In genomic region chr12:103388505-103389347, GRCm38 (mm10) we compare ENCODE assay signal across 8 mouse cellular contexts. TPM values are rescaled to one million over a fixed set of nuclear protein-coding genes. Genes with fewer than 3 reads are reported as not detected.
DNase-seq lines count a peak whose midpoint lies in the region; ATAC-seq and TF ChIP-seq lines count a peak whose summit lies in the region.

Gene Otub2 (plus strand): TSS chr12:103388682.

- TF ChIP-seq CTCF in E14TG2a.4 (conservative IDR thresholded peaks at IDR 0.05; ENCODE audit: low read length): no peak
- TF ChIP-seq CTCF in liver, postnatal 0 days (IDR thresholded peaks at IDR 0.05; ENCODE audit: low read depth): peak; percentile 13; the same call in 1 of the 2 replicates

- TF ChIP-seq EP300 in liver, postnatal 0 days (IDR thresholded peaks at IDR 0.05; ENCODE audit: low read depth): no peak

- peaks cover 9% of the 10 kb centered on the region for H3K4me1 ChIP-seq in E14TG2a.4 (replicated peaks; ENCODE audit: low read depth, low read length)
- peaks cover 14% of the 10 kb centered on the region for H3K4me1 ChIP-seq in forebrain, embryonic 13.5 days
- peaks cover 36% of the 10 kb centered on the region for H3K4me1 ChIP-seq in liver, postnatal 0 days (ENCODE audit: insufficient read depth)
- H3K4me1 ChIP-seq in neural tube, embryonic 14.5 days (ENCODE audit: control insufficient read depth, insufficient read depth, low read length): peaks cover 5% of the 10 kb centered on the region; the same call in 1 of the 2 replicates

- peak; percentile 94 for DNase-seq in c-Kit-positive CD71-positive TER-119-positive erythroid progenitor cells, embryonic 14.5 days (ENCODE audit: low spot score)
- peak; percentile 99 for DNase-seq in heart, postnatal 10 days
- peak; percentile 85 for DNase-seq in large intestine, adult 2 months (ENCODE audit: low read depth, low spot score)
- DNase-seq in liver, postnatal 0 days: peak; percentile 95
- peak; percentile 96 for DNase-seq in testis, postnatal 10 days (ENCODE audit: low spot score)

- H3K4me3 ChIP-seq in E14TG2a.4 (replicated peaks; ENCODE audit: low read length): peak within 1 kb of the TSS; percentile 89
- peak within 1 kb of the TSS; percentile 77 for H3K4me3 ChIP-seq in forebrain, embryonic 13.5 days
- peak within 1 kb of the TSS; percentile 96 for H3K4me3 ChIP-seq in liver, postnatal 0 days (ENCODE audit: low read depth, low read length)
- peak within 1 kb of the TSS; percentile 66 for H3K4me3 ChIP-seq in neural tube, embryonic 14.5 days (ENCODE audit: low read depth, low read length)

- H3K4me2 ChIP-seq in forebrain, embryonic 13.5 days: peak within 1 kb of the TSS; percentile 87
- H3K4me2 ChIP-seq in liver, postnatal 0 days (ENCODE audit: low read depth, low read length): peak within 1 kb of the TSS; percentile 96
- peak within 1 kb of the TSS; percentile 78 for H3K4me2 ChIP-seq in neural tube, embryonic 14.5 days (ENCODE audit: low read depth, low read length)

- H3K9ac ChIP-seq in forebrain, embryonic 13.5 days: peak within 1 kb of the TSS; percentile 94
- peak within 1 kb of the TSS; percentile 94 for H3K9ac ChIP-seq in liver, postnatal 0 days (replicated peaks)
- peak within 1 kb of the TSS; percentile 84 for H3K9ac ChIP-seq in neural tube, embryonic 14.5 days (replicated peaks; ENCODE audit: low read depth, low read length)

- peaks cover 10% of the 10 kb centered on the region for H3K27me3 ChIP-seq in E14TG2a.4 (ENCODE audit: insufficient read depth, low read length)
- H3K27me3 ChIP-seq in forebrain, embryonic 13.5 days: no peaks in the 10 kb centered on the region
- H3K27me3 ChIP-seq in liver, postnatal 0 days (ENCODE audit: insufficient read depth, low read length): no peaks in the 10 kb centered on the region
- H3K27me3 ChIP-seq in neural tube, embryonic 14.5 days (ENCODE audit: control insufficient read depth, insufficient read depth, low read length): no peaks in the 10 kb centered on the region

- ATAC-seq in forebrain, embryonic 13.5 days: peak; percentile 100
- ATAC-seq in liver, postnatal 0 days: peak; percentile 94
- ATAC-seq in neural tube, embryonic 14.5 days (ENCODE audit: low read depth): peak; percentile 99

- intact Hi-C loops in heart, postnatal 10 days (cut with DNase I): no loop called here

- H3K9me3 ChIP-seq in E14TG2a.4 (ENCODE audit: low read length): no peaks in the 10 kb centered on the region
- no peaks in the 10 kb centered on the region for H3K9me3 ChIP-seq in forebrain, embryonic 13.5 days (replicated peaks)
- no peaks in the 10 kb centered on the region for H3K9me3 ChIP-seq in liver, postnatal 0 days (ENCODE audit: low read length)
- no peaks in the 10 kb centered on the region for H3K9me3 ChIP-seq in neural tube, embryonic 14.5 days (ENCODE audit: control insufficient read depth, low read length)

- H3K36me3 ChIP-seq in E14TG2a.4 (ENCODE audit: insufficient read depth, low read length): no peaks in the 10 kb centered on the region; the same call in 1 of the 2 replicates
- no peaks in the 10 kb centered on the region for H3K36me3 ChIP-seq in forebrain, embryonic 13.5 days (ENCODE audit: poor library complexity, severe bottlenecking)
- peaks cover 7% of the 10 kb centered on the region for H3K36me3 ChIP-seq in liver, postnatal 0 days (replicated peaks; ENCODE audit: insufficient read depth, low read length)
- H3K36me3 ChIP-seq in neural tube, embryonic 14.5 days (ENCODE audit: control insufficient read depth, insufficient read depth, low read length): no peaks in the 10 kb centered on the region

- H3K27ac ChIP-seq in forebrain, embryonic 13.5 days: peak within 1 kb of the TSS; percentile 42; the same call in 1 of the 2 replicates
- peak within 1 kb of the TSS; percentile 81 for H3K27ac ChIP-seq in liver, postnatal 0 days (ENCODE audit: low read depth)
- peak within 1 kb of the TSS; percentile 30; the same call in 1 of the 2 replicates for H3K27ac ChIP-seq in neural tube, embryonic 14.5 days (ENCODE audit: low read depth, low read length)

- WGBS in forebrain, embryonic 13.5 days: under 1% methylated on average over 57 of the region's 58 CpGs
- WGBS in large intestine, adult 2 months: 1% methylated on average over 58 of the region's 58 CpGs
- under 1% methylated on average over 57 of the region's 58 CpGs for WGBS in liver, postnatal 0 days (ENCODE audit: insufficient replicate concordance)
- under 1% methylated on average over 58 of the region's 58 CpGs for WGBS in neural tube, embryonic 14.5 days

RNA-seq across cellular contexts. Expression of gene Otub2, which starts in this region (rescaled TPM):
- polyA plus RNA-seq in forebrain, embryonic 13.5 days (2015; fragmentation: Nextera tagmentation; extraction: Ambion mirVana): 14.5 and 18.4 TPM in 2 replicates
- 1 to 10 TPM; 2.7 to 3.4 TPM for total RNA-seq in heart, postnatal 10 days (2021)
- 1.9 and 2.0 TPM in 2 replicates for polyA plus RNA-seq in large intestine, adult 2 months (2012; rRNA removed)
- polyA plus RNA-seq in liver, postnatal 0 days (2015; fragmentation: Nextera tagmentation; extraction: Ambion mirVana): 8.2 and 9.2 TPM in 2 replicates
- 27.1 and 27.6 TPM in 2 replicates for polyA plus RNA-seq in neural tube, embryonic 14.5 days (2014; fragmentation: Nextera tagmentation; extraction: Ambion mirVana)

Comparison
In these comparisons a context has a peak if more than half of its experiments do, and no peak if none do; other contexts are left out.
1. Peak in every context shown above with its lines: DNase-seq, ATAC-seq, H3K4me3 ChIP-seq and H3K27ac ChIP-seq.
2. H3K27ac ChIP-seq: peak in every context shown above with its lines; median percentile 81 in liver, postnatal 0 days; 42 in forebrain, embryonic 13.5 days; 30 in neural tube, embryonic 14.5 days.